8 mouse cellular contexts compared by ENCODE assay signal in the genomic region with DNA sequence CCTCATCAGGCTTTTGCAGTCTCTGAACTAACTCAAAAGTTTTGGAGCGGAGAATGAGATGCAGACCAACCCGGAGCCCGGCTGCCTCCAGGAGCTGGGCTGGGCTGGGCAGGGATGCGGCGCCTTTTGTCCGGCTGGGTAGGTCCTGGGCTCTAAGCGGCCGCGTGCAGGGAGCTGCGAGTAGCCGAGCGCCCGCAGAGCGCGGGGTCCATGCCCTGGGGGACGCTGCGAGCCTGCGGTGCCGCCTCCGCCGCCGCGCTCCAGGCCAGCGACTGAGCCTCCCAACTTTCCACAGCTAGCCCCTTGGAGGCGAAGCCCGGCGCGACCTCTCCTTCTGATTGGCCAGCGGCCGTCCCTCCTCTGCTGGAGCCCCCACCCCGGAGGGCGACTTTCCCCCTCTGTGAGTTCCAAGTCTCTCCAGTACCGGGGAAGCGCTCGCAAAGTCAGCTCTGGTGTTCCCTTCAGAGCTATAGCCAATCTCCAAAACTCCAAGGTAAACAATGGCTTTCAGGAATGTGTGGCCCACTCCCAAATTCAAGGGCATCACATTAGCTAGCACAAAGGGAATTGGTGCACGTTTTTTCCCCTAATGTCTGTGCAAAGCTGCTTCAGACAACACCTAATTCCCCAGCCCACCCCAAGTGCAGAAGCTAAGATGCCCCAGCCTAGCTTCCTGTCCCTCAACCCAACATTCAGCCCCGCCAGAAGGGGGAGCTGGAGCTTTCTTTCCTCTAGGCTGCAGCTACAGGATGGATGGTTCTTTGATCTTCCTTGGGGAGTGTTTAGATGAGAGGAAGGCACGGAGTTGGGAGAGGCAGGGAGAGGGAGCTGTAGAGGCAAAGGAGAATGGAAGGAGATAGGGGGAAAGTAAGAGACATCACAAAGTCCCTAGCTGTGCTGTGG. TPM values are rescaled to one million over a fixed set of nuclear protein-coding genes. Genes with fewer than 3 reads are reported as not detected.
A peak's percentile ranks its signal among the peaks of the same experiment; 100 is the strongest.
DNase-seq lines count a peak whose midpoint lies in the region; ATAC-seq and TF ChIP-seq lines count a peak whose summit lies in the region.

A gene (minus strand): TSS at position 274 of the 903 bp plus-strand sequence.

- H3K36me3 ChIP-seq in forebrain, embryonic 12.5 days (replicated peaks), result no peaks in the 10 kb centered on the region
- H3K36me3 ChIP-seq in limb, embryonic 14.5 days (ENCODE audit: control insufficient read depth, insufficient read depth, low read length), result no peaks in the 10 kb centered on the region
- H3K36me3 ChIP-seq in midbrain, embryonic 14.5 days (ENCODE audit: control insufficient read depth, insufficient read depth, low read length), result no peaks in the 10 kb centered on the region

- no peaks in the 10 kb centered on the region for H3K9me3 ChIP-seq in forebrain, embryonic 12.5 days
- no peaks in the 10 kb centered on the region for H3K9me3 ChIP-seq in limb, embryonic 14.5 days (ENCODE audit: control insufficient read depth, low read length)
- no peaks in the 10 kb centered on the region for H3K9me3 ChIP-seq in midbrain, embryonic 14.5 days (ENCODE audit: control insufficient read depth, low read length)

- peaks cover 22% of the 10 kb centered on the region for H3K4me1 ChIP-seq in forebrain, embryonic 12.5 days
- H3K4me1 ChIP-seq in limb, embryonic 14.5 days (ENCODE audit: control insufficient read depth, insufficient read depth, low read length), result peaks cover 24% of the 10 kb centered on the region
- H3K4me1 ChIP-seq in midbrain, embryonic 14.5 days (ENCODE audit: control insufficient read depth, insufficient read depth, low read length), result peaks cover 4% of the 10 kb centered on the region; the same call in 1 of the 2 replicates

- peaks cover 24% of the 10 kb centered on the region for H3K27me3 ChIP-seq in forebrain, embryonic 12.5 days
- H3K27me3 ChIP-seq in limb, embryonic 14.5 days (ENCODE audit: control insufficient read depth, insufficient read depth, low read length), result no peaks in the 10 kb centered on the region
- no peaks in the 10 kb centered on the region; the same call in 1 of the 2 replicates for H3K27me3 ChIP-seq in midbrain, embryonic 14.5 days (ENCODE audit: control insufficient read depth, insufficient read depth, low read length)

- DNase-seq in WW6 (ENCODE audit: low read depth, low spot score), result peak; percentile 65
- peak; percentile 65 to 75 for DNase-seq in heart, postnatal 36 days
- DNase-seq in limb, embryonic 14.5 days (ENCODE audit: low spot score), result peak; percentile 77
- peak; percentile 65 for DNase-seq in midbrain, embryonic 14.5 days
- DNase-seq in testis, postnatal 10 days (ENCODE audit: low spot score), result peak; percentile 71
- DNase-seq in cerebellum, adult 11-12 months, result no peak

- WGBS in forebrain, embryonic 12.5 days, result under 1% methylated on average over 38 of the region's 38 CpGs
- under 1% methylated on average over 30 of the region's 38 CpGs for WGBS in limb, embryonic 14.5 days
- WGBS in midbrain, embryonic 14.5 days, result under 1% methylated on average over 29 of the region's 38 CpGs

- peak within 1 kb of the TSS; percentile 68 for H3K9ac ChIP-seq in forebrain, embryonic 12.5 days
- peak within 1 kb of the TSS; percentile 80 for H3K9ac ChIP-seq in limb, embryonic 14.5 days (ENCODE audit: low read depth, low read length, severe bottlenecking)
- peak within 1 kb of the TSS; percentile 45 for H3K9ac ChIP-seq in midbrain, embryonic 14.5 days (replicated peaks; ENCODE audit: low read length)

- ATAC-seq in CD4-positive, CD25-positive, alpha-beta regulatory T cell, adult 4 months, result peak; percentile 78
- ATAC-seq in forebrain, embryonic 12.5 days (ENCODE audit: low FRiP score), result peak; percentile 92
- ATAC-seq in limb, embryonic 14.5 days (ENCODE audit: low FRiP score, low read depth), result peak; percentile 92
- peak; percentile 82 for ATAC-seq in midbrain, embryonic 14.5 days (ENCODE audit: low FRiP score, low TSS enrichment)

- intact Hi-C loops in heart, postnatal 36 days (cut with DNase I), result loop anchor here (2.0 to 5.0 kb wide), 3 partner anchors 15 to 71 kb away; no protein-coding TSS in a partner anchor

- peak within 1 kb of the TSS; percentile 52 for H3K4me3 ChIP-seq in forebrain, embryonic 12.5 days (replicated peaks)
- H3K4me3 ChIP-seq in limb, embryonic 14.5 days (replicated peaks; ENCODE audit: low read length), result peak within 1 kb of the TSS; percentile 66
- H3K4me3 ChIP-seq in midbrain, embryonic 14.5 days (replicated peaks; ENCODE audit: low read depth, low read length), result peak within 1 kb of the TSS; percentile 46

- peak within 1 kb of the TSS; percentile 90 for H3K4me2 ChIP-seq in forebrain, embryonic 12.5 days
- H3K4me2 ChIP-seq in limb, embryonic 14.5 days (replicated peaks; ENCODE audit: low read depth, low read length, severe bottlenecking), result peak within 1 kb of the TSS; percentile 80
- peak within 1 kb of the TSS; percentile 92 for H3K4me2 ChIP-seq in midbrain, embryonic 14.5 days (ENCODE audit: low read length)

- peak within 1 kb of the TSS; percentile 59; the same call in 1 of the 2 replicates for H3K27ac ChIP-seq in forebrain, embryonic 12.5 days
- peak within 1 kb of the TSS; percentile 85 for H3K27ac ChIP-seq in limb, embryonic 14.5 days (replicated peaks; ENCODE audit: low read depth, low read length)
- H3K27ac ChIP-seq in midbrain, embryonic 14.5 days (replicated peaks; ENCODE audit: low read depth, low read length), result no peak within 1 kb of the TSS

- TF ChIP-seq POLR2A in limb, embryonic 14.5 days (IDR thresholded peaks at IDR 0.05; ENCODE audit: borderline replicate concordance, extremely low read depth, insufficient read depth, insufficient read length), result peak; percentile 88; the same call in 1 of the 2 replicates

RNA-seq across cellular contexts. Expression of the gene that starts here (rescaled TPM):
- not detected for polyA plus RNA-seq in CD4-positive, CD25-positive, alpha-beta regulatory T cell, adult 4 months (2017; shearing (Covaris generic))
- polyA plus RNA-seq in forebrain, embryonic 12.5 days (2016; fragmentation: Nextera tagmentation; extraction: Ambion mirVana), result 4.9 and 8.1 TPM in 2 replicates
- total RNA-seq in heart, postnatal 36 days (2021), result 10 to 100 TPM; 12.9 to 13.1 TPM
- polyA plus RNA-seq in limb, embryonic 14.5 days (2012; rRNA removed), result 73.5 and 80.4 TPM in 2 replicates
- polyA plus RNA-seq in limb, embryonic 14.5 days (2014; fragmentation: Nextera tagmentation; extraction: Ambion mirVana), result 35.3 and 43.2 TPM in 2 replicates
- polyA plus RNA-seq in midbrain, embryonic 14.5 days (2014; fragmentation: Nextera tagmentation; extraction: Ambion mirVana), result 0.74 and 1.5 TPM in 2 replicates

Comparison
In these comparisons a context has a peak if more than half of its experiments do, and no peak if none do; other contexts are left out.
1. Peak in ATAC-seq in CD4-positive, CD25-positive, alpha-beta regulatory T cell, adult 4 months; RNA of the gene not detected or under 1 TPM.